Mouse (Mus musculus): ENCODE data around the gene Kcnj8. TPM values are rescaled to one million over a fixed set of nuclear protein-coding genes. Genes with fewer than 3 reads are reported as not detected.

Gene Kcnj8
- polyA plus RNA-seq, 1 experiment from 2014 or later, result 12.1 TPM

DNA sequence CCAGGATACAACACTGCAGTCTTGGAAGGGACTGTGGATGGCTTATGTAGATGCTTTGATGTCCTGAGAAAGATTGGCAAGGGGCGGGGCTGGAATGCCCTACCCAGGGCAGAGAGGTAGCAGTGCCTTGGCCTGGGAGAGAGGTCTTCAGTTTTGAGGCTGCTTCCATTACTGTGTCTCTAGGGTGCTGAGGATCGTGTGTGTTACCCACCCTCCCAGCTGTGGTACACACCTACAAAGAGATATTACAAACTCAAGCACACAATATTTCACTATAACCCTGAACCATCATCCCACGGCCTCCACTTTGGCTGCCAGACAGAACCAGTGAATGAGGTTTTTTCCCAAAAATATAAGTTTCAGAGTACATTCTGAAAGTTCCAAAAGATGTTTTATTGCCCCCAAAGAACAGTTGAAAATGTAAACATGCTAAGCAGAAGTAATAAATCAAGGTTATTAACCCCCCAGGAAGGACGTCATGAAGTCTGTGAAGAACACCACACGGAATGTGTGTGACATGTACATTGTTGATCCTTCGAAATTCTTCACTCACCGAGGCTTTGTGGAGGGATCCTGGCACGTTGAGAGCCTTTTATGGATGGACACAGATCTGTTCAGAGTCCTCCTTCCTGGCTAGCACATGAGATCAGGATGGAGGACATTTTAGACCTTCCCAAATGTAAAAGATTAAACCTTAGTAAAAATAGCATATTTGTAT lies 29.2 kb downstream of the Kcnj8 start:
- Histone ChIP-seq H3K9ac (no peak overlapping the region), H3K4me3 (no peak overlapping the region), H3K36me3 (no peaks in the 10 kb centered on the region), H3K4me1 (replicated peaks) (no peaks in the 10 kb centered on the region), H3K27ac (no peak overlapping the region), H3K9me3 (no peaks in the 10 kb centered on the region), H3K27me3 (no peaks in the 10 kb centered on the region), H3K4me2 (no peak overlapping the region)
- WGBS, result 83% methylated on average over 8 of the region's 8 CpGs
- no peak for ATAC-seq (ENCODE audit: low FRiP score)

DNA sequence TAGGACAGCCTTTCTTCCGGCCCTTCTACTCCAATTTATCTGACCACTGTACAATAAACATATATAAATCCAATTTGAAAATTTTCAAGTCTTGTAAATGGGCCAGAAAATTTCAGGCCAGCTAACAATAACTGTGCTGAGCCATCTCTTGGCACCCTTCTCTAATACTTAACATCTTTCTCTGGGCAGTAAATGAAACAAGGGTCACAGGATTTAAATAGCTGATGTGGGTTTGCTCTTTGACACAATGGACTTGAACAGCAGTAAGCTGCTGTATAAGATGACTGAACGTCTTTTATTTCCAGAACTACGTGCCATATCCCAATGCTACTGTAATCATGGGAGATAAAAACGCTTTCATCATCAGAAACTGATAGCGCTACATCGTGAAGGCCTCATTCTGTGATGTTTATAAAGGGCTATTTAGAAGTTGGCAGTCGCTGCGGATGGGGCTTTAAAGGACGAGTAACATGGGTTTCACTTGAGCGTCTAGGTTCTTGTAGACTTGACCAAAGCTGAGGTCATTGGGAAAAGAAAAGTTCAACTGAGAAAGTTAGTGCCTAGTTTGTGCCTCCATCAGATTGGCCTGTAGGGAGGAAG lies 30.8 kb downstream of the Kcnj8 start:
- H3K9ac ChIP-seq, result no peak overlapping the region
- H3K4me1 ChIP-seq (replicated peaks), result no peaks in the 10 kb centered on the region
- no peak overlapping the region for H3K4me3 ChIP-seq
- no peak overlapping the region for H3K27ac ChIP-seq
- 91% methylated on average over 10 of the region's 10 CpGs for WGBS
- no peaks in the 10 kb centered on the region for H3K27me3 ChIP-seq
- H3K4me2 ChIP-seq, result no peak overlapping the region
- H3K9me3 ChIP-seq, result no peaks in the 10 kb centered on the region
- ATAC-seq (ENCODE audit: low FRiP score), result no peak
- no peaks in the 10 kb centered on the region for H3K36me3 ChIP-seq

DNA sequence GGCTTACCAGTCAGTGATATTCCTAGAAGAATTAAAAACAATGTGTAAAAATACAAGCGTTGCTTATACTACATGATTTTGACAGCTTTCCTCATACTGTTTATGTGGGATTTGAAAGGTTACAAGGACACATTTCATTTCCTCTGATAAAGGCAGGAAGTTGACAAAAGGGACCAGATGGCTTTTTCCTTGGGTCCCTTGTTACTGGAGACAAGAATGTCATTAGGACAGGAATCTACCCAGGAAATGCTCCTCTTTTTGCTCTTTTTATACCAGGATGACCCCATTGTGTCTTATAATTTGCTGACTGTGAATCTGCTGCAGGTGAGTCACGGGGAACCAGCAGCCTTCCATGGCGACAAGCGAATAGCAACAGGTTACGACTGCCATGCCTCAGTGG lies 31.3 kb downstream of the Kcnj8 start:
- no peak for ATAC-seq (ENCODE audit: low FRiP score)
- no peaks in the 10 kb centered on the region for H3K27me3 ChIP-seq
- no peak overlapping the region for H3K9ac ChIP-seq
- H3K27ac ChIP-seq, result no peak overlapping the region
- no peaks in the 10 kb centered on the region for H3K36me3 ChIP-seq
- no peak overlapping the region for H3K4me3 ChIP-seq
- no peaks in the 10 kb centered on the region for H3K9me3 ChIP-seq
- H3K4me2 ChIP-seq, result no peak overlapping the region
- no peaks in the 10 kb centered on the region for H3K4me1 ChIP-seq (replicated peaks)
- WGBS, result 95% methylated on average over 5 of the region's 5 CpGs

DNA sequence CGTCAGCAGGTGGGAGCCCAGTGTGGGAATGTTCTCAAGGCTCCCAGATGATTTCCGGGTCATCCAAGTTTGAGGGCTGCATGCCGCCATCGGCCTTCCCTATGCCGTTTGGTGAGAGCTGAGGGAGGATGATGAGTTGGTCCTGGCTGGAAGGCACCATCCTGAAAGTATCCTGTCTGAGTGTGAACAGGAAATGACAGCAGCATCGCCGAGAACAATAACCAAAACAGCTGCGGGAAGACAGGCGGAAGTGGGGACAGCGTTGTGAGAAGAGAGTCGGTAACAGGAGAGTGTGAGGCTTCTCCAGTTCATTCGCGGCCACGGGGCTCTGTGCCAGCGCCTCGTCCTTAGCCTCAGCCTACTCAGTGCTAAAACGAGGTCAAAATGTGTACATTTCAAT lies 32.9 kb downstream of the Kcnj8 start:
- no peaks in the 10 kb centered on the region for H3K4me1 ChIP-seq (replicated peaks)
- H3K9ac ChIP-seq, result no peak overlapping the region
- no peaks in the 10 kb centered on the region for H3K9me3 ChIP-seq
- no peak for ATAC-seq (ENCODE audit: low FRiP score)
- H3K4me2 ChIP-seq, result no peak overlapping the region
- no peak overlapping the region for H3K4me3 ChIP-seq
- no peaks in the 10 kb centered on the region for H3K36me3 ChIP-seq
- no peak overlapping the region for H3K27ac ChIP-seq
- H3K27me3 ChIP-seq, result no peaks in the 10 kb centered on the region
- WGBS, result 86% methylated on average over 17 of the region's 17 CpGs

DNA sequence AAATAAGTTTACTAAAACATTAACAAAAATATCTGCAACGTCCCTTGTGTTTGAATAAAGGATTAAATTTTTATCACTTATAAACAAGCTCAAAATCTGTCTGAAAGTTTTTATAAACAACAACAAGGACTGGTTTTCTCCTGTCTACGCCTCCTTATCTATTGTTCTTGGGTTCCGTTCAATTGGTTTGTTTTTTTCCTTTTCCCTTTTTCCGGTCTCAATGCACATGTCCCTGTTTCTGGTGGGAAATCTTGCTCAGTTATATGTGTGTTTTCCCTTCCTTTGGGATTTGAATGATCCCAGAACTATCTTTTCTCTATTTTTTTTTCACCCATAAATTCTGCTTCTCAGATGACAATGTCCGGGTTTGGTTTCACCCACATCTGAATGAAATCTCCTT lies 38.0 kb downstream of the Kcnj8 start:
- Histone ChIP-seq H3K4me1 (replicated peaks) (no peaks in the 10 kb centered on the region), H3K4me3 (no peak overlapping the region), H3K9me3 (no peaks in the 10 kb centered on the region), H3K27me3 (no peaks in the 10 kb centered on the region), H3K27ac (no peak overlapping the region), H3K4me2 (no peak overlapping the region), H3K9ac (no peak overlapping the region), H3K36me3 (no peaks in the 10 kb centered on the region)
- 87% methylated on average over 5 of the region's 5 CpGs for WGBS
- ATAC-seq (ENCODE audit: low FRiP score), result no peak

DNA sequence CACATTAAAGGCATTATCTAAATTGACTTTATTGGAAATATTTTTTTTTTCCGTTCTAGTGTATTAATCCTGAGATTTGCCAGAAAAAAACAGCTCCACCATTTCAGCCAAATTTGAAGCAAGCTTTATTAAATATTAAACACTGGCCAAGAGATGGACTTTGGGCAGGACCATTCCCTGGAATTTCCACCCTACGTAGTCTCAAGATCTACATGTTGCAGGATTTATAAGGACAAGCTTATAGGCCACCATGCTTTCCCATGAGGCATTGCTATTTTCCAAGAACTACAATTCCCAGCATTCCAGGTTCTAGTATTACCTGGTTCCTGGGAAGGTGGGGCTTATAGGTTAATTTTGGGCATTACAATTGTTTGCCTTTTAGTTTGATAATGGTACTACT lies 38.7 kb downstream of the Kcnj8 start:
- WGBS, result 100% methylated on average over 2 of the region's 2 CpGs
- no peaks in the 10 kb centered on the region for H3K36me3 ChIP-seq
- no peak for ATAC-seq (ENCODE audit: low FRiP score)
- no peak overlapping the region for H3K4me3 ChIP-seq
- no peaks in the 10 kb centered on the region for H3K9me3 ChIP-seq
- H3K27ac ChIP-seq, result no peak overlapping the region
- H3K4me1 ChIP-seq (replicated peaks), result no peaks in the 10 kb centered on the region
- no peak overlapping the region for H3K4me2 ChIP-seq
- no peaks in the 10 kb centered on the region for H3K27me3 ChIP-seq
- no peak overlapping the region for H3K9ac ChIP-seq

DNA sequence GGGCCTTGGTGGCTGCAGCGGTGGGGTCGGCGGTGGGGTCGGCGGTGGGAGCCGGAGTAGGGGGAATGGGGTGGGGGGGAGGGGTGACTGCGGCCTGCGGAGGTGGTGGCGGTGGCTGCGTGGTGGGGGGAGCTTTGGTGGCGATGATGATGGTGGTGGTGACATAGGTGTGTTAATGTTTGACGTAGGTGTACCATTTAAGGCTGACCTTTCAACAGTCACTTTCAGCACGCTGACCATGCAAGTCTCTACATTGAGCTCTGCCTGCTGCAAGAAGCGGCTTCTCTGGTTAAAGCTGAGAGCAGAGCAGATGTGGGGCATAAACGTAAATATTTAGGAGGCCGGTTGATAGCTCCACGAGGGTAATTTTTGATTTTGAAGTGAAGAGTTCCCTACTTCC lies 39.3 kb downstream of the Kcnj8 start:
- Histone ChIP-seq H3K4me3 (no peak overlapping the region), H3K36me3 (no peaks in the 10 kb centered on the region), H3K4me1 (replicated peaks) (no peaks in the 10 kb centered on the region), H3K27me3 (no peaks in the 10 kb centered on the region), H3K4me2 (no peak overlapping the region), H3K9me3 (no peaks in the 10 kb centered on the region), H3K27ac (no peak overlapping the region), H3K9ac (no peak overlapping the region)
- no peak for ATAC-seq (ENCODE audit: low FRiP score)
- 96% methylated on average over 17 of the region's 17 CpGs for WGBS

DNA sequence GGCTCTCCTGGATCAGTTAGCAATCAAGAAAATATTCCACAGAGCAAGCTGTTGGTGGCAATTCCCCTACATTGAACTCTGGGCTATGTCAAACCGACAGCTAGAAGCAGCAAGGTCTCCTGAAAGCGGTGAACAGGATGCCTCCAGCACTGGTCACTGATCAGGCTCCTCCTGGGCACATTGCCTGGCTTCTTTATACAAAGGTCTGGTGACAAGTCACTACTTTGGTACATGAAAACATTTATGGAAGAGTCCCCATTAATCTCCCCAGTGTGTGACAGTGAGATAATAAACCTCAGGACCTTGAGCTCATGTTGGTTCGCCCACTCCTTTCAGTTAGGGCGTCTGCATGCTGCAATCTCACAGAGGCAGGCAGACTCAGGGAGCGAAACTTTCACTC lies 41.0 kb downstream of the Kcnj8 start:
- no peak overlapping the region for H3K4me3 ChIP-seq
- no peak overlapping the region for H3K27ac ChIP-seq
- WGBS, result 73% methylated on average over 5 of the region's 5 CpGs
- no peak overlapping the region for H3K4me2 ChIP-seq
- no peaks in the 10 kb centered on the region for H3K36me3 ChIP-seq
- no peak for ATAC-seq (ENCODE audit: low FRiP score)
- no peaks in the 10 kb centered on the region for H3K4me1 ChIP-seq (replicated peaks)
- no peak overlapping the region for H3K9ac ChIP-seq
- H3K27me3 ChIP-seq, result no peaks in the 10 kb centered on the region
- H3K9me3 ChIP-seq, result no peaks in the 10 kb centered on the region

DNA sequence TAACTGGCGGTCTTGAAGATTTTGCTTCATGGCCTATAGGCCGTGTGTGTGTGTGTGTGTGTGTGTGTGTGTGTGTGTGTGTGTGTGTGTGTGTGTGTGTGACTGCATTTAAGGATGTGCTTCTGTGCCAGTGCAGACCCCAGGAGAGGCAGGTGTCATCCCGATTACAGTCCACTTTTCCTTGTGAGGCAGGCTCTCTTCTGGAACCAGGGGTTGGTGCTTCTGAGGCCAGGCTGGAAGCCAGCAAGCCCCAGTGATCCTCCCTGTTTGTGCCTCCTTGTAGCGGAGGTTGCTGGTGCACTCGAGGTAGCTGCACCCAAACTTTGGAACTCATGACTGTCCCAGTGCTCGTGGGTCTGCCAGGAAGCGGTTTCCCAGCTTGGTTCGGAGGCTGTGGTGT lies 41.7 kb downstream of the Kcnj8 start:
- Histone ChIP-seq H3K4me3 (no peak overlapping the region), H3K4me2 (no peak overlapping the region), H3K27me3 (no peaks in the 10 kb centered on the region), H3K9me3 (no peaks in the 10 kb centered on the region), H3K4me1 (replicated peaks) (no peaks in the 10 kb centered on the region), H3K27ac (no peak overlapping the region), H3K9ac (no peak overlapping the region), H3K36me3 (no peaks in the 10 kb centered on the region)
- WGBS, result 87% methylated on average over 8 of the region's 8 CpGs
- no peak for ATAC-seq (ENCODE audit: low FRiP score)

DNA sequence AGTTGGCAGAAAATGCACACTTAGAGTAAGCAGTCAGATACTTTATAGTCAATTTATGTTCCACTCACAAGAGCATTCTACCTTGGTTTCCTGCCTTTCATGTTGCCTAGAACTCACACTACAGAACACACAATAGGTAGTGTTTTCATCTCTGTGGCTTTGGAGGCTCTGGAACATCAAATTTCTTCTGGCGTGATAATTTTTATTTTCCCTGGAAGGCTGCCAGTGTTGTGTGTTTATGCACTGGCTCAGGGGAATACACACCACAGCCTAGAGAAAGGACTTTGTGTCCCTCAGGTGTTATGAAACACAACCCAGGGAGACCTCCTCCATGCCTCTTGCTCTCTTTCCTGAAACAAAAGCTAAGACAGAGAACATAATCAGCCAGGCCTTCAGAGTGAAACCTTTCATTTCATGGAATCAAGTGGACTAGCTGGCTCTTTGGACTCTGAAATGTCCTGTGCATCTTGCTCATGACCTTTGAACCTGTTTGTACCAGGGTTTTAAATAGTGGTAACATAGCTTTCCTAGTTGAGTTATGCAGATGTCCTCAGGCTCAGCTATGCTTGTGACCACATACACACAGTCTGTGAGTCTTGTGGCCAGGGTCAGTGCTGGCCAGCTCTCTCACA lies 43.4 kb downstream of the Kcnj8 start:
- no peak for ATAC-seq (ENCODE audit: low FRiP score)
- H3K9me3 ChIP-seq, result no peaks in the 10 kb centered on the region
- H3K36me3 ChIP-seq, result no peaks in the 10 kb centered on the region
- no peak overlapping the region for H3K9ac ChIP-seq
- no peak overlapping the region for H3K4me2 ChIP-seq
- no peaks in the 10 kb centered on the region for H3K27me3 ChIP-seq
- no peaks in the 10 kb centered on the region for H3K4me1 ChIP-seq (replicated peaks)
- H3K4me3 ChIP-seq, result no peak overlapping the region
- H3K27ac ChIP-seq, result no peak overlapping the region
- 80% methylated on average over 1 of the region's 1 CpGs for WGBS

DNA sequence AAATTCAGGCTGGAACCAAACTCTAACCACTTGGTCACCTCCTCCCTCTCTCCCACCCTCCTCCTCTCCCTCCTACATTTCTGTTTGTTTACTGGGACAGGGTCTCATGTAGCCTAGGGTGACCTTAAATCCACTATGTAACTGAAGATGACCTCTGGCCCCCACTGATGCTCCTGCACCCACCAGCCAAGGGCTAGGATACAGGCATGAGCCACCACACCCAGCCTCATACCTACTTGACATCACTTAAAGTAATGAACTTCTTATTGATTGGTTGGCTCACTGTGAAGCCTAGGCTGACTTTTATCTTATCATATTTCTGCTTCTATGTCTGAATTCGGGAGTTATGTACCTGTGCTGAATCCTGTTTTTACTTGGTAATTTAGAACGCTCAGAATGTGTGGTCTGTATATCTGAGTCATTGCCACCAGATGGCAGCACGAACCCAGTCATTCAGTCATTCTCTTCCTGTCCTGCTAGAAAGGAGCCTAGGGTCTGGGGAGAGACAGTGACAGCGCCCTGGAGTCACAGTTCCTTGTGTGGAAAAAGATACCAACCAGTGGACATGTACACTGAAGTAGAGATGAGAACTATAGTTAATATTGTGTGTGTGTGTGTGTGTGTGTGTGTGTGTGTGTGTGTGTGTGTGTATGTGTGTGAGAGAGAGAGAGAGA lies 46.6 kb downstream of the Kcnj8 start:
- Histone ChIP-seq H3K27ac (no peak overlapping the region), H3K36me3 (no peaks in the 10 kb centered on the region), H3K9me3 (no peaks in the 10 kb centered on the region), H3K4me1 (replicated peaks) (no peaks in the 10 kb centered on the region), H3K9ac (no peak overlapping the region), H3K4me2 (no peak overlapping the region), H3K4me3 (no peak overlapping the region), H3K27me3 (no peaks in the 10 kb centered on the region)
- ATAC-seq (ENCODE audit: low FRiP score), result peak; percentile 79
- WGBS, result 7% methylated on average over 4 of the region's 4 CpGs

DNA sequence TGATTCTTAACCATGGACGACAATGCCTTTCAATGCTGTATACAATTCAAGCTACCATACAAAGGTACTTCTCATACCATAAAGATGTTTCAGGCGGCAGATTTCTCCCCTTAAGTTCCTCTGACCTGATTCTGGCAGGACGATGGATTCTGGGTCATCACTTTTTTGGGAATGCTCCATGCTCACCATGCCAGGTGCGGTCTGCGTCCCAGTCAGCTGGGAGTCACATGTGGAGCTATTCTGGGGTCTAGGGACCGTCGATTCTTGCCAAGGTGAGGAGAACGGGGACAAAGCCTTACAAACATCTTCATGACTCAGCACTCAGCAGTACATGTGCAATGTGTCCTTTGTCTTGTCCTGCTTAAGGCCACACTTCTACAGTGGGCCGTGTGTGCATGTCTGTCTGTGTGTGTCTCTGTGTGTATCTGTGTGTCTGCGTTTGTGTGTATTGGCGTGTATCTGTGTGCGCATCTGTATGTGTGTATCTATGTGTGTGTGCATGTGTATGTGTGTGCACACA lies 49.8 kb downstream of the Kcnj8 start:
- no peak for ATAC-seq (ENCODE audit: low FRiP score)
- Histone ChIP-seq H3K4me2 (no peak overlapping the region), H3K27me3 (no peaks in the 10 kb centered on the region), H3K4me3 (no peak overlapping the region), H3K27ac (no peak overlapping the region), H3K9ac (no peak overlapping the region), H3K4me1 (replicated peaks) (no peaks in the 10 kb centered on the region), H3K9me3 (no peaks in the 10 kb centered on the region), H3K36me3 (no peaks in the 10 kb centered on the region)
- 83% methylated on average over 12 of the region's 12 CpGs for WGBS
